Mouse (Mus musculus) testis, adult 2 months (tissue): Measurements from ENCODE around the gene Sertad3. TPM values are rescaled to one million over a fixed set of nuclear protein-coding genes. Genes with fewer than 3 reads are reported as not detected.
A peak's percentile ranks its signal among the peaks of the same experiment; 100 is the strongest.

Source experiments
- H3K27ac ChIP-seq: fragments of 200-500 bp; 2 replicates; pipeline ENCODE4 v1.5.1; 2012; ENCODE audit warnings: low read depth, low read length; ENCODE audit not compliant: control insufficient read depth, insufficient read depth
- H3K27me3 ChIP-seq: fragments of 200-500 bp; 2 replicates; pipeline ENCODE4 v1.6.1; 2012; ENCODE audit warnings: mild to moderate bottlenecking, low read length, moderate library complexity; ENCODE audit not compliant: control insufficient read depth, insufficient read depth
- H3K36me3 ChIP-seq: fragments of 200-500 bp; 2 replicates; pipeline ENCODE4 v1.6.1; 2012; ENCODE audit warnings: mild to moderate bottlenecking, low read length; ENCODE audit not compliant: control insufficient read depth, insufficient read depth
- H3K4me1 ChIP-seq: fragments of 200-500 bp; 2 replicates; pipeline ENCODE4 v1.6.1; 2012; ENCODE audit warnings: low read length; ENCODE audit not compliant: control insufficient read depth, insufficient read depth
- H3K4me3 ChIP-seq: fragments of 200-500 bp; 2 replicates; pipeline ENCODE4 v1.5.1; 2012; ENCODE audit warnings: low read depth, mild to moderate bottlenecking, low read length, moderate library complexity, mixed read lengths; ENCODE audit not compliant: control insufficient read depth
- CTCF ChIP-seq: fragments of 200-500 bp; IDR thresholded peaks from 2 replicates; pipeline ENCODE4 v1.5.1; 2012; ENCODE audit warnings: low read depth, mild to moderate bottlenecking, inconsistent platforms, low read length, moderate library complexity; ENCODE audit not compliant: control insufficient read depth, insufficient read depth, insufficient replicate concordance
- POLR2A ChIP-seq: fragments of 200-500 bp; IDR thresholded peaks from 2 replicates; pipeline ENCODE4 v1.6.1; 2012; ENCODE audit warnings: low read depth, mild to moderate bottlenecking, inconsistent platforms, low read length, moderate library complexity; ENCODE audit not compliant: control insufficient read depth
- polyA plus RNA-seq: library from polyadenylated mRNA; depleted of rRNA; stranded (reverse); fragments of >200 nt; gene quantifications from 2 replicates; pipeline ENCODE4 v1.2.3, GENCODE M21; 2012

Sertad3 gene
- polyA plus RNA-seq, 1 experiment: 4.7 TPM

- peak; percentile 31; the same call in 1 of the 2 replicates for TF ChIP-seq CTCF
- TF ChIP-seq POLR2A: no peak
- H3K27me3 ChIP-seq: no peaks in the 10 kb centered on the region
- no peak overlapping the region for H3K27ac ChIP-seq
- H3K4me1 ChIP-seq: no peaks in the 10 kb centered on the region
- no peaks in the 10 kb centered on the region for H3K36me3 ChIP-seq
- no peak overlapping the region for H3K4me3 ChIP-seq
Measured at GRCm38 (mm10) chr7:27440014-27440413, 33.6 kb upstream of the Sertad3 start.

- Histone ChIP-seq H3K36me3 (no peaks in the 10 kb centered on the region), H3K4me3 (peak overlapping the region; percentile 73), H3K27me3 (no peaks in the 10 kb centered on the region), H3K4me1 (peaks cover 22% of the 10 kb centered on the region), H3K27ac (no peak overlapping the region)
- no peak for TF ChIP-seq CTCF
- TF ChIP-seq POLR2A: no peak
Measured at GRCm38 (mm10) chr7:27446051-27446450, 27.5 kb upstream of the Sertad3 start.

- H3K27me3 ChIP-seq: no peaks in the 10 kb centered on the region
- H3K27ac ChIP-seq: no peak overlapping the region
- peak overlapping the region; percentile 73 for H3K4me3 ChIP-seq
- H3K4me1 ChIP-seq: peaks cover 22% of the 10 kb centered on the region
- H3K36me3 ChIP-seq: no peaks in the 10 kb centered on the region
- TF ChIP-seq POLR2A (no peak), CTCF (no peak)
Measured at GRCm38 (mm10) chr7:27446521-27447418, 26.8 kb upstream of the Sertad3 start.

GRCm38 (mm10) chr7:27447419-27448286 is 25.9 kb upstream of the Sertad3 start, which contains the start of the genes Sptbn4 and Blvrb:
Gene Sptbn4 (minus strand): TSS chr7:27447686.
Gene Blvrb (plus strand): TSS chr7:27447978.
- Histone ChIP-seq H3K4me1 (peaks cover 22% of the 10 kb centered on the region), H3K27me3 (no peaks in the 10 kb centered on the region), H3K27ac (no peak within 1 kb of the TSS), H3K4me3 (peak within 1 kb of the TSS; percentile 79), H3K36me3 (no peaks in the 10 kb centered on the region)
- TF ChIP-seq CTCF (peak; percentile 19; the same call in 1 of the 2 replicates), POLR2A (peak; percentile 56; the same call in 1 of the 2 replicates)

- H3K36me3 ChIP-seq: no peaks in the 10 kb centered on the region
- H3K27me3 ChIP-seq: no peaks in the 10 kb centered on the region
- no peak for TF ChIP-seq POLR2A
- no peak for TF ChIP-seq CTCF
- peak overlapping the region; percentile 79 for H3K4me3 ChIP-seq
- no peak overlapping the region for H3K27ac ChIP-seq
- peaks cover 22% of the 10 kb centered on the region for H3K4me1 ChIP-seq
Measured at GRCm38 (mm10) chr7:27448421-27449206, 25.0 kb upstream of the Sertad3 start.

- no peak overlapping the region for H3K4me3 ChIP-seq
- H3K27ac ChIP-seq: no peak overlapping the region
- peaks cover 22% of the 10 kb centered on the region for H3K4me1 ChIP-seq
- H3K27me3 ChIP-seq: no peaks in the 10 kb centered on the region
- no peak for TF ChIP-seq POLR2A
- TF ChIP-seq CTCF: peak; percentile 40; the same call in 1 of the 2 replicates
- no peaks in the 10 kb centered on the region for H3K36me3 ChIP-seq
Measured at GRCm38 (mm10) chr7:27449256-27449862, 24.2 kb upstream of the Sertad3 start.
